8 mouse cellular contexts compared by ENCODE assay signal in genomic region chr19:6268170-6268528, GRCm38 (mm10). TPM values are rescaled to one million over a fixed set of nuclear protein-coding genes. Genes with fewer than 3 reads are reported as not detected.
DNase-seq lines count a peak whose midpoint lies in the region; ATAC-seq lines count a peak whose summit lies in the region.

No protein-coding gene starts in this region.

- no peak overlapping the region for H3K4me2 ChIP-seq in embryonic facial prominence, embryonic 13.5 days
- H3K4me2 ChIP-seq in heart, embryonic 12.5 days, result no peak overlapping the region
- no peak overlapping the region for H3K4me2 ChIP-seq in kidney, embryonic 16.5 days (replicated peaks; ENCODE audit: low read depth, low read length)
- no peak overlapping the region for H3K4me2 ChIP-seq in liver, embryonic 11.5 days
- H3K4me2 ChIP-seq in neural tube, embryonic 11.5 days (ENCODE audit: low read depth), result no peak overlapping the region
- H3K4me2 ChIP-seq in stomach, embryonic 15.5 days, result no peak overlapping the region

- WGBS in embryonic facial prominence, embryonic 13.5 days, result 14% methylated on average over 8 of the region's 8 CpGs
- WGBS in heart, embryonic 12.5 days, result 13% methylated on average over 8 of the region's 8 CpGs
- WGBS in kidney, embryonic 16.5 days, result 8% methylated on average over 8 of the region's 8 CpGs
- WGBS in liver, embryonic 11.5 days, result 15% methylated on average over 8 of the region's 8 CpGs
- 18% methylated on average over 8 of the region's 8 CpGs for WGBS in neural tube, embryonic 11.5 days
- WGBS in stomach, embryonic 15.5 days, result 13% methylated on average over 8 of the region's 8 CpGs

- peak; percentile 95 to 96 for DNase-seq in B cell, adult 2 months
- peak; percentile 75 for DNase-seq in adrenal gland, adult 8-10 months
- peak; percentile 81 for DNase-seq in liver, embryonic 11.5 days (ENCODE audit: low spot score)
- DNase-seq in neural tube, embryonic 11.5 days (ENCODE audit: low spot score), result peak; percentile 89

- H3K4me3 ChIP-seq in embryonic facial prominence, embryonic 13.5 days, result no peak overlapping the region
- no peak overlapping the region for H3K4me3 ChIP-seq in heart, embryonic 12.5 days
- H3K4me3 ChIP-seq in kidney, embryonic 16.5 days (ENCODE audit: low read length), result no peak overlapping the region
- no peak overlapping the region for H3K4me3 ChIP-seq in liver, embryonic 11.5 days (ENCODE audit: low read depth, low read length)
- no peak overlapping the region for H3K4me3 ChIP-seq in neural tube, embryonic 11.5 days (ENCODE audit: low read depth, low read length)
- H3K4me3 ChIP-seq in stomach, embryonic 15.5 days (replicated peaks), result no peak overlapping the region

- H3K36me3 ChIP-seq in embryonic facial prominence, embryonic 13.5 days, result no peaks in the 10 kb centered on the region
- H3K36me3 ChIP-seq in heart, embryonic 12.5 days, result no peaks in the 10 kb centered on the region
- H3K36me3 ChIP-seq in kidney, embryonic 16.5 days (ENCODE audit: insufficient read depth, low read length), result no peaks in the 10 kb centered on the region; the same call in 1 of the 2 replicates
- no peaks in the 10 kb centered on the region for H3K36me3 ChIP-seq in liver, embryonic 11.5 days (ENCODE audit: control insufficient read depth, insufficient read depth, low read length)
- H3K36me3 ChIP-seq in neural tube, embryonic 11.5 days (ENCODE audit: control insufficient read depth, insufficient read depth, low read length), result no peaks in the 10 kb centered on the region
- H3K36me3 ChIP-seq in stomach, embryonic 15.5 days, result no peaks in the 10 kb centered on the region

- peak overlapping the region; percentile 32; the same call in 1 of the 2 replicates for H3K9ac ChIP-seq in embryonic facial prominence, embryonic 13.5 days
- no peak overlapping the region for H3K9ac ChIP-seq in heart, embryonic 12.5 days
- peak overlapping the region; percentile 29; the same call in 1 of the 2 replicates for H3K9ac ChIP-seq in kidney, embryonic 16.5 days (replicated peaks; ENCODE audit: low read length)
- H3K9ac ChIP-seq in liver, embryonic 11.5 days (ENCODE audit: low read depth, low read length), result no peak overlapping the region
- H3K9ac ChIP-seq in neural tube, embryonic 11.5 days (ENCODE audit: low read length), result no peak overlapping the region
- H3K9ac ChIP-seq in stomach, embryonic 15.5 days, result no peak overlapping the region

- H3K27ac ChIP-seq in embryonic facial prominence, embryonic 13.5 days, result no peak overlapping the region
- no peak overlapping the region for H3K27ac ChIP-seq in heart, embryonic 12.5 days (ENCODE audit: poor library complexity, severe bottlenecking)
- no peak overlapping the region for H3K27ac ChIP-seq in kidney, embryonic 16.5 days (ENCODE audit: low read length)
- no peak overlapping the region for H3K27ac ChIP-seq in liver, embryonic 11.5 days (ENCODE audit: low read depth, low read length)
- no peak overlapping the region for H3K27ac ChIP-seq in neural tube, embryonic 11.5 days (ENCODE audit: low read depth, low read length)
- no peak overlapping the region for H3K27ac ChIP-seq in stomach, embryonic 15.5 days

- no peak for ATAC-seq in embryonic facial prominence, embryonic 13.5 days (ENCODE audit: insufficient number of reproducible peaks, insufficient read depth, low FRiP score, low TSS enrichment, low read depth)
- ATAC-seq in heart, embryonic 12.5 days (ENCODE audit: insufficient number of reproducible peaks, low FRiP score), result peak; percentile 64; the same call in 1 of the 2 replicates
- peak; percentile 68 for ATAC-seq in kidney, embryonic 16.5 days (ENCODE audit: low FRiP score, low TSS enrichment)
- ATAC-seq in liver, embryonic 11.5 days (replicated peaks; ENCODE audit: low FRiP score), result peak; percentile 60
- ATAC-seq in neural tube, embryonic 11.5 days (ENCODE audit: insufficient read depth, low FRiP score, low TSS enrichment), result no peak
- ATAC-seq in stomach, embryonic 15.5 days (ENCODE audit: insufficient read depth, low FRiP score, low read depth), result peak; percentile 52; the same call in 1 of the 2 replicates

- H3K4me1 ChIP-seq in embryonic facial prominence, embryonic 13.5 days, result no peaks in the 10 kb centered on the region
- H3K4me1 ChIP-seq in heart, embryonic 12.5 days (replicated peaks), result no peaks in the 10 kb centered on the region
- peaks cover 10% of the 10 kb centered on the region; the same call in 1 of the 2 replicates for H3K4me1 ChIP-seq in kidney, embryonic 16.5 days (ENCODE audit: insufficient read depth, low read length)
- no peaks in the 10 kb centered on the region for H3K4me1 ChIP-seq in liver, embryonic 11.5 days (replicated peaks; ENCODE audit: control insufficient read depth, insufficient read depth, low read length)
- 0 out of 2 replicates have a peak, but pooled peaks cover 2% of the 10 kb centered on the region for H3K4me1 ChIP-seq in neural tube, embryonic 11.5 days (ENCODE audit: control insufficient read depth, insufficient read depth, low read length)
- peaks cover 6% of the 10 kb centered on the region; the same call in 1 of the 2 replicates for H3K4me1 ChIP-seq in stomach, embryonic 15.5 days

- no peaks in the 10 kb centered on the region for H3K9me3 ChIP-seq in embryonic facial prominence, embryonic 13.5 days
- no peaks in the 10 kb centered on the region for H3K9me3 ChIP-seq in heart, embryonic 12.5 days (replicated peaks)
- no peaks in the 10 kb centered on the region for H3K9me3 ChIP-seq in kidney, embryonic 16.5 days (ENCODE audit: low read length)
- H3K9me3 ChIP-seq in liver, embryonic 11.5 days (ENCODE audit: control insufficient read depth, low read length), result no peaks in the 10 kb centered on the region
- H3K9me3 ChIP-seq in neural tube, embryonic 11.5 days (ENCODE audit: control insufficient read depth, low read length), result no peaks in the 10 kb centered on the region
- no peaks in the 10 kb centered on the region for H3K9me3 ChIP-seq in stomach, embryonic 15.5 days

- no peaks in the 10 kb centered on the region; the same call in 1 of the 2 replicates for H3K27me3 ChIP-seq in embryonic facial prominence, embryonic 13.5 days
- 0 out of 2 replicates have a peak, but pooled peaks cover 7% of the 10 kb centered on the region for H3K27me3 ChIP-seq in heart, embryonic 12.5 days (replicated peaks)
- no peaks in the 10 kb centered on the region for H3K27me3 ChIP-seq in kidney, embryonic 16.5 days (ENCODE audit: insufficient read depth, low read length)
- no peaks in the 10 kb centered on the region for H3K27me3 ChIP-seq in liver, embryonic 11.5 days (replicated peaks; ENCODE audit: control insufficient read depth, insufficient read depth, low read length)
- no peaks in the 10 kb centered on the region for H3K27me3 ChIP-seq in neural tube, embryonic 11.5 days (ENCODE audit: control insufficient read depth, insufficient read depth, low read length)
- no peaks in the 10 kb centered on the region for H3K27me3 ChIP-seq in stomach, embryonic 15.5 days (replicated peaks)

RNA-seq across cellular contexts. Expression of gene Ehd1, which starts 8.4 kb away (rescaled TPM):
- 100 to 1,000 TPM in 3 of 4 experiments, 10 to 100 TPM in 1; 90.8 to 130 (median 118) TPM for total RNA-seq in adrenal gland, adult 8-10 months (2022)
- polyA plus RNA-seq in embryonic facial prominence, embryonic 13.5 days (2015; fragmentation: Nextera tagmentation; extraction: Ambion mirVana), result 64.7 and 68.9 TPM in 2 replicates
- 87.0 and 88.7 TPM in 2 replicates for polyA plus RNA-seq in heart, embryonic 12.5 days (2016; fragmentation: Nextera tagmentation; extraction: Ambion mirVana)
- polyA plus RNA-seq in kidney, embryonic 16.5 days (2015; fragmentation: Nextera tagmentation; extraction: Ambion mirVana), result 84.2 and 89.5 TPM in 2 replicates
- 96.5 and 105 TPM in 2 replicates for polyA plus RNA-seq in liver, embryonic 11.5 days (2014; fragmentation: Nextera tagmentation; extraction: Ambion mirVana)
- polyA plus RNA-seq in neural tube, embryonic 11.5 days (2014; fragmentation: Nextera tagmentation; extraction: Ambion mirVana), result 71.9 and 82.2 TPM in 2 replicates
- polyA plus RNA-seq in stomach, embryonic 15.5 days (2015; fragmentation: Nextera tagmentation; extraction: Ambion mirVana), result 67.3 and 73.4 TPM in 2 replicates

RNA-seq across cellular contexts. Expression of gene Atg2a, which starts 26.7 kb away (rescaled TPM):
- total RNA-seq in adrenal gland, adult 8-10 months (2022), result 10 to 100 TPM; 38.6 to 57.9 (median 48.3) TPM
- polyA plus RNA-seq in embryonic facial prominence, embryonic 13.5 days (2015; fragmentation: Nextera tagmentation; extraction: Ambion mirVana), result 10.3 and 10.5 TPM in 2 replicates
- 10.9 and 13.0 TPM in 2 replicates for polyA plus RNA-seq in heart, embryonic 12.5 days (2016; fragmentation: Nextera tagmentation; extraction: Ambion mirVana)
- 12.1 and 13.1 TPM in 2 replicates for polyA plus RNA-seq in kidney, embryonic 16.5 days (2015; fragmentation: Nextera tagmentation; extraction: Ambion mirVana)
- 10.4 and 13.5 TPM in 2 replicates for polyA plus RNA-seq in liver, embryonic 11.5 days (2014; fragmentation: Nextera tagmentation; extraction: Ambion mirVana)
- polyA plus RNA-seq in neural tube, embryonic 11.5 days (2014; fragmentation: Nextera tagmentation; extraction: Ambion mirVana), result 13.3 and 13.8 TPM in 2 replicates
- polyA plus RNA-seq in stomach, embryonic 15.5 days (2015; fragmentation: Nextera tagmentation; extraction: Ambion mirVana), result 7.6 and 10.6 TPM in 2 replicates

RNA-seq across cellular contexts. Expression of gene Ppp2r5b, which starts 32.5 kb away (rescaled TPM):
- 100 to 1,000 TPM; 103 to 160 (median 124) TPM for total RNA-seq in adrenal gland, adult 8-10 months (2022)
- polyA plus RNA-seq in embryonic facial prominence, embryonic 13.5 days (2015; fragmentation: Nextera tagmentation; extraction: Ambion mirVana), result 26.6 and 27.9 TPM in 2 replicates
- 29.8 and 31.0 TPM in 2 replicates for polyA plus RNA-seq in heart, embryonic 12.5 days (2016; fragmentation: Nextera tagmentation; extraction: Ambion mirVana)
- polyA plus RNA-seq in kidney, embryonic 16.5 days (2015; fragmentation: Nextera tagmentation; extraction: Ambion mirVana), result 27.5 and 31.0 TPM in 2 replicates
- 10.5 and 12.0 TPM in 2 replicates for polyA plus RNA-seq in liver, embryonic 11.5 days (2014; fragmentation: Nextera tagmentation; extraction: Ambion mirVana)
- 47.4 and 61.2 TPM in 2 replicates for polyA plus RNA-seq in neural tube, embryonic 11.5 days (2014; fragmentation: Nextera tagmentation; extraction: Ambion mirVana)
- 20.5 and 23.7 TPM in 2 replicates for polyA plus RNA-seq in stomach, embryonic 15.5 days (2015; fragmentation: Nextera tagmentation; extraction: Ambion mirVana)

RNA-seq across cellular contexts. Expression of gene Cdc42bpg, which starts 38.1 kb away (rescaled TPM):
- total RNA-seq in adrenal gland, adult 8-10 months (2022), result 10 to 100 TPM; 24.4 to 45.7 (median 38.4) TPM
- 0.91 and 0.92 TPM in 2 replicates for polyA plus RNA-seq in embryonic facial prominence, embryonic 13.5 days (2015; fragmentation: Nextera tagmentation; extraction: Ambion mirVana)
- 0.34 and 0.44 TPM in 2 replicates for polyA plus RNA-seq in heart, embryonic 12.5 days (2016; fragmentation: Nextera tagmentation; extraction: Ambion mirVana)
- polyA plus RNA-seq in kidney, embryonic 16.5 days (2015; fragmentation: Nextera tagmentation; extraction: Ambion mirVana), result 0.80 and 1.5 TPM in 2 replicates
- 0.26 and 1.2 TPM in 2 replicates for polyA plus RNA-seq in liver, embryonic 11.5 days (2014; fragmentation: Nextera tagmentation; extraction: Ambion mirVana)
- polyA plus RNA-seq in neural tube, embryonic 11.5 days (2014; fragmentation: Nextera tagmentation; extraction: Ambion mirVana), result 0.42 and 0.58 TPM in 2 replicates
- 1.3 and 1.5 TPM in 2 replicates for polyA plus RNA-seq in stomach, embryonic 15.5 days (2015; fragmentation: Nextera tagmentation; extraction: Ambion mirVana)

RNA-seq across cellular contexts. Expression of gene Gpha2, which starts 42.0 kb away (rescaled TPM):
- total RNA-seq in adrenal gland, adult 8-10 months (2022), result 10 to 100 TPM; 23.4 to 37.6 (median 29.4) TPM
- 3.3 and 3.8 TPM in 2 replicates for polyA plus RNA-seq in embryonic facial prominence, embryonic 13.5 days (2015; fragmentation: Nextera tagmentation; extraction: Ambion mirVana)
- polyA plus RNA-seq in heart, embryonic 12.5 days (2016; fragmentation: Nextera tagmentation; extraction: Ambion mirVana), result 0.57 TPM in 1 of 2 replicates, not detected in the other
- polyA plus RNA-seq in kidney, embryonic 16.5 days (2015; fragmentation: Nextera tagmentation; extraction: Ambion mirVana), result 0.73 and 1.4 TPM in 2 replicates
- 0.70 TPM in 1 of 2 replicates, not detected in the other for polyA plus RNA-seq in liver, embryonic 11.5 days (2014; fragmentation: Nextera tagmentation; extraction: Ambion mirVana)
- 0.44 and 0.87 TPM in 2 replicates for polyA plus RNA-seq in neural tube, embryonic 11.5 days (2014; fragmentation: Nextera tagmentation; extraction: Ambion mirVana)
- polyA plus RNA-seq in stomach, embryonic 15.5 days (2015; fragmentation: Nextera tagmentation; extraction: Ambion mirVana), result 0.62 TPM in 2 replicates

Comparison
In these comparisons a context has a peak if more than half of its experiments do, and no peak if none do; other contexts are left out.
1. ATAC-seq: peak in heart, embryonic 12.5 days (single experiment), kidney, embryonic 16.5 days (single experiment), liver, embryonic 11.5 days (single experiment) and stomach, embryonic 15.5 days (single experiment); none in embryonic facial prominence, embryonic 13.5 days (single experiment) and neural tube, embryonic 11.5 days (single experiment).
2. H3K9ac ChIP-seq: peak in embryonic facial prominence, embryonic 13.5 days (single experiment) and kidney, embryonic 16.5 days (single experiment); none in heart, embryonic 12.5 days (single experiment), liver, embryonic 11.5 days (single experiment), neural tube, embryonic 11.5 days (single experiment) and stomach, embryonic 15.5 days (single experiment).
3. Peak in every context shown above with its lines, with median percentiles within 50 percentile points of each other: DNase-seq.